Mouse (Mus musculus): ENCODE results near the gene Fbxo47. TPM values are rescaled to one million over a fixed set of nuclear protein-coding genes. Genes with fewer than 3 reads are reported as not detected.

Fbxo47 gene
- polyA plus RNA-seq, 1 experiment from 2014 or later, result 0.70 TPM

GRCm38 (mm10) chr11:97905941-97906340, 22.0 kb upstream of the Fbxo47 start:
- Histone ChIP-seq H3K4me1 (no peaks in the 10 kb centered on the region), H3K27me3 (replicated peaks) (0 out of 2 replicates have a peak, but pooled peaks cover under 1% of the 10 kb centered on the region), H3K4me2 (no peak overlapping the region), H3K4me3 (no peak overlapping the region), H3K36me3 (no peaks in the 10 kb centered on the region), H3K27ac (replicated peaks) (no peak overlapping the region), H3K9ac (no peak overlapping the region), H3K9me3 (no peaks in the 10 kb centered on the region)
- no peak for ATAC-seq (ENCODE audit: extremely low read depth, insufficient number of reproducible peaks, low FRiP score, low TSS enrichment)
- WGBS, result 48% methylated on average over 2 of the region's 2 CpGs

GRCm38 (mm10) chr11:97905540-97905939, 21.6 kb upstream of the Fbxo47 start:
- no peaks in the 10 kb centered on the region for H3K9me3 ChIP-seq
- no peaks in the 10 kb centered on the region for H3K36me3 ChIP-seq
- H3K27ac ChIP-seq (replicated peaks), result no peak overlapping the region
- no peak for ATAC-seq (ENCODE audit: extremely low read depth, insufficient number of reproducible peaks, low FRiP score, low TSS enrichment)
- 82% methylated on average over 2 of the region's 2 CpGs for WGBS
- no peaks in the 10 kb centered on the region for H3K4me1 ChIP-seq
- H3K27me3 ChIP-seq (replicated peaks), result peaks cover 4% of the 10 kb centered on the region; the same call in 1 of the 2 replicates
- H3K9ac ChIP-seq, result no peak overlapping the region
- no peak overlapping the region for H3K4me3 ChIP-seq
- H3K4me2 ChIP-seq, result no peak overlapping the region

GRCm38 (mm10) chr11:97904801-97905200, 20.8 kb upstream of the Fbxo47 start:
- no peaks in the 10 kb centered on the region for H3K9me3 ChIP-seq
- no peak for ATAC-seq (ENCODE audit: extremely low read depth, insufficient number of reproducible peaks, low FRiP score, low TSS enrichment)
- no peaks in the 10 kb centered on the region for H3K36me3 ChIP-seq
- no peaks in the 10 kb centered on the region for H3K4me1 ChIP-seq
- H3K4me3 ChIP-seq, result no peak overlapping the region
- WGBS, result 82% methylated on average over 13 of the region's 13 CpGs
- H3K27me3 ChIP-seq (replicated peaks), result peaks cover 7% of the 10 kb centered on the region; the same call in 1 of the 2 replicates
- no peak overlapping the region for H3K4me2 ChIP-seq
- no peak overlapping the region for H3K27ac ChIP-seq (replicated peaks)
- no peak overlapping the region for H3K9ac ChIP-seq

- H3K4me1 ChIP-seq, result no peaks in the 10 kb centered on the region
- peaks cover 7% of the 10 kb centered on the region; the same call in 1 of the 2 replicates for H3K27me3 ChIP-seq (replicated peaks)
- H3K27ac ChIP-seq (replicated peaks), result no peak overlapping the region
- no peaks in the 10 kb centered on the region for H3K36me3 ChIP-seq
- H3K4me2 ChIP-seq, result no peak overlapping the region
- no peak overlapping the region for H3K9ac ChIP-seq
- H3K4me3 ChIP-seq, result no peak overlapping the region
- WGBS, result 69% methylated on average over 6 of the region's 6 CpGs
- no peaks in the 10 kb centered on the region for H3K9me3 ChIP-seq
- ATAC-seq (ENCODE audit: extremely low read depth, insufficient number of reproducible peaks, low FRiP score, low TSS enrichment), result no peak
Observed at GRCm38 (mm10) chr11:97901806-97902205, 17.9 kb upstream of the Fbxo47 start.

GRCm38 (mm10) chr11:97899822-97900221, 15.9 kb upstream of the Fbxo47 start:
- no peak overlapping the region for H3K4me2 ChIP-seq
- WGBS, result 3% methylated on average over 2 of the region's 2 CpGs
- no peak overlapping the region for H3K27ac ChIP-seq (replicated peaks)
- H3K9ac ChIP-seq, result no peak overlapping the region
- ATAC-seq (ENCODE audit: extremely low read depth, insufficient number of reproducible peaks, low FRiP score, low TSS enrichment), result 0 out of 2 replicates have a peak, but pooled peaks have one; percentile 31
- peaks cover 7% of the 10 kb centered on the region; the same call in 1 of the 2 replicates for H3K27me3 ChIP-seq (replicated peaks)
- no peaks in the 10 kb centered on the region for H3K36me3 ChIP-seq
- H3K4me3 ChIP-seq, result no peak overlapping the region
- no peaks in the 10 kb centered on the region for H3K4me1 ChIP-seq
- H3K9me3 ChIP-seq, result no peaks in the 10 kb centered on the region

- no peaks in the 10 kb centered on the region for H3K36me3 ChIP-seq
- H3K9me3 ChIP-seq, result no peaks in the 10 kb centered on the region; the same call in 1 of the 2 replicates
- no peak overlapping the region for H3K27ac ChIP-seq (replicated peaks)
- ATAC-seq (ENCODE audit: extremely low read depth, insufficient number of reproducible peaks, low FRiP score, low TSS enrichment), result no peak
- peaks cover 7% of the 10 kb centered on the region; the same call in 1 of the 2 replicates for H3K27me3 ChIP-seq (replicated peaks)
- H3K9ac ChIP-seq, result no peak overlapping the region
- H3K4me1 ChIP-seq, result no peaks in the 10 kb centered on the region
- no peak overlapping the region for H3K4me3 ChIP-seq
- 79% methylated on average over 3 of the region's 3 CpGs for WGBS
- H3K4me2 ChIP-seq, result no peak overlapping the region
Observed at GRCm38 (mm10) chr11:97897568-97898185, 13.7 kb upstream of the Fbxo47 start.

- WGBS, result 66% methylated on average over 4 of the region's 4 CpGs
- no peaks in the 10 kb centered on the region for H3K4me1 ChIP-seq
- no peak overlapping the region for H3K4me2 ChIP-seq
- no peaks in the 10 kb centered on the region; the same call in 1 of the 2 replicates for H3K9me3 ChIP-seq
- ATAC-seq (ENCODE audit: extremely low read depth, insufficient number of reproducible peaks, low FRiP score, low TSS enrichment), result no peak
- no peaks in the 10 kb centered on the region for H3K36me3 ChIP-seq
- peaks cover 7% of the 10 kb centered on the region; the same call in 1 of the 2 replicates for H3K27me3 ChIP-seq (replicated peaks)
- H3K4me3 ChIP-seq, result no peak overlapping the region
- H3K27ac ChIP-seq (replicated peaks), result peak overlapping the region; percentile 24
- no peak overlapping the region for H3K9ac ChIP-seq
Observed at GRCm38 (mm10) chr11:97896655-97897054, 12.7 kb upstream of the Fbxo47 start.

- Histone ChIP-seq H3K27ac (replicated peaks) (no peak overlapping the region), H3K9ac (no peak overlapping the region), H3K36me3 (no peaks in the 10 kb centered on the region), H3K9me3 (no peaks in the 10 kb centered on the region; the same call in 1 of the 2 replicates), H3K27me3 (replicated peaks) (no peaks in the 10 kb centered on the region), H3K4me2 (no peak overlapping the region), H3K4me1 (no peaks in the 10 kb centered on the region), H3K4me3 (no peak overlapping the region)
- 73% methylated on average over 5 of the region's 5 CpGs for WGBS
- ATAC-seq (ENCODE audit: extremely low read depth, insufficient number of reproducible peaks, low FRiP score, low TSS enrichment), result no peak
Observed at GRCm38 (mm10) chr11:97891821-97892220, 7.9 kb upstream of the Fbxo47 start.

GRCm38 (mm10) chr11:97885296-97885915, 1.5 kb upstream of the Fbxo47 start:
- H3K4me1 ChIP-seq, result 0 out of 2 replicates have a peak, but pooled peaks cover 3% of the 10 kb centered on the region
- H3K36me3 ChIP-seq, result no peaks in the 10 kb centered on the region
- no peak overlapping the region for H3K4me2 ChIP-seq
- no peaks in the 10 kb centered on the region for H3K27me3 ChIP-seq (replicated peaks)
- H3K27ac ChIP-seq (replicated peaks), result peak overlapping the region; percentile 83; the same call in 1 of the 2 replicates
- no peak for ATAC-seq (ENCODE audit: extremely low read depth, insufficient number of reproducible peaks, low FRiP score, low TSS enrichment)
- WGBS, result 78% methylated on average over 2 of the region's 2 CpGs
- no peak overlapping the region for H3K9ac ChIP-seq
- H3K9me3 ChIP-seq, result 0 out of 2 replicates have a peak, but pooled peaks cover 3% of the 10 kb centered on the region
- peak overlapping the region; percentile 65; the same call in 1 of the 2 replicates for H3K4me3 ChIP-seq

- Histone ChIP-seq H3K27ac (replicated peaks) (peak overlapping the region; percentile 83), H3K36me3 (no peaks in the 10 kb centered on the region), H3K4me3 (peak overlapping the region; percentile 65), H3K27me3 (replicated peaks) (no peaks in the 10 kb centered on the region), H3K9me3 (0 out of 2 replicates have a peak, but pooled peaks cover 3% of the 10 kb centered on the region), H3K9ac (peak overlapping the region; percentile 75), H3K4me1 (0 out of 2 replicates have a peak, but pooled peaks cover 3% of the 10 kb centered on the region), H3K4me2 (peak overlapping the region; percentile 71)
- WGBS, result 28% methylated on average over 7 of the region's 7 CpGs
- ATAC-seq (ENCODE audit: extremely low read depth, insufficient number of reproducible peaks, low FRiP score, low TSS enrichment), result no peak
Observed at GRCm38 (mm10) chr11:97884601-97885185, 739 bp upstream of the Fbxo47 start.

GRCm38 (mm10) chr11:97883542-97883917, 424 bp downstream of the Fbxo47 start:
- 0 out of 2 replicates have a peak, but pooled peaks cover 3% of the 10 kb centered on the region for H3K9me3 ChIP-seq
- peak overlapping the region; percentile 79 for H3K27ac ChIP-seq (replicated peaks)
- no peaks in the 10 kb centered on the region for H3K36me3 ChIP-seq
- 0 out of 2 replicates have a peak, but pooled peaks cover 3% of the 10 kb centered on the region for H3K4me1 ChIP-seq
- peak overlapping the region; percentile 71 for H3K4me2 ChIP-seq
- WGBS, result 4% methylated on average over 26 of the region's 26 CpGs
- ATAC-seq (ENCODE audit: extremely low read depth, insufficient number of reproducible peaks, low FRiP score, low TSS enrichment), result peak; percentile 57; the same call in 1 of the 2 replicates
- H3K9ac ChIP-seq, result peak overlapping the region; percentile 76
- H3K4me3 ChIP-seq, result peak overlapping the region; percentile 65
- no peaks in the 10 kb centered on the region for H3K27me3 ChIP-seq (replicated peaks)

All from heart, embryonic 13.5 days (tissue).